Mouse (Mus musculus) spleen, adult 2 months (tissue): ENCODE results near the gene Tbx10.

Experiments
- CTCF ChIP-seq: fragments of 200-500 bp; IDR thresholded peaks from 2 replicates; pipeline ENCODE4 v1.5.1; 2011; ENCODE audit warnings: mild to moderate bottlenecking, inconsistent platforms; ENCODE audit not compliant: insufficient read depth, insufficient read length, insufficient replicate concordance; ENCODE audit errors: extremely low read depth
- POLR2A ChIP-seq: fragments of 200-500 bp; IDR thresholded peaks from 2 replicates; pipeline ENCODE4 v1.6.1; 2011; ENCODE audit warnings: low read depth, low read length, inconsistent platforms

DNA sequence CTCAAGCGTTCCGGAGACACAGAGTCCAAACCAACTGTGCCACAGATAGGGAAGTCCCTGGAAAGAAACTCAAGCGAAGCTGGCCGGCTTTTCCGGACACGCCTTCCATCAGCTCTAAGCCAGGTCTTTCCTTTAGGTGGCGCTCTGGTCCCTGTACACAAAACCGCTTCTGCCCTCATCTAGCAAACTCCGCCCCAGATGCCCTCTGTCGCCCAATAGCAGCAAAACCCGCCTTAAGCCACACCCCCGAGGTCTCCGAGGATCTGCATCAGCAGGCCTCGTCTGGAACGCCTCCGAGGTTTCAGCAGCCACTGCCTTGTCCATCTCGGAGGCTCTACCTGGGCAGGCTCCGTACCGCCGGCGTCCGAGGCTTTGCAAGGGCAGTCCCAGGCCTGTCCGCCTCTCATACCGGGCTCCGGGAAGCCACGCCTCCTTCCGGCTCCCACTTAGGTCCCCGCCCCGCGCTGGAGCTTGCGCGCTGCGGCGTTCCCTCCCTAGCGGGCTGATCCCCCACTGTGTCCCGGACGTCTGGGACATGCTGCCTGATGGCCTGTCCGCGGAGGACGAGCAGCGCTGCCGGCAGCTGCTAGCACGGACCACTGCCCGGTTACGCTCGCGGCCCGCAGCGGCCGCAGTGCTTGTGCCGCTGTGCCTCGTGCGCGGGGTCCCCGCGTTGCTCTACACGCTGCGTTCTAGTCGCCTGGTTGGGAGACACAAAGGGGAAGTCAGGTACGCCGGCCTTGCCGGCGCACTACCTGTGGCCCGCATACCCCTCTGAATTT lies 7.8 kb downstream of the Tbx10 start, which contains the start of the genes Nudt8 and Gm49405:
- peak; percentile 73 for TF ChIP-seq CTCF
- TF ChIP-seq POLR2A: peak; percentile 88
